Comparison of ENCODE assay signal across 11 mouse cellular contexts in the genomic region with DNA sequence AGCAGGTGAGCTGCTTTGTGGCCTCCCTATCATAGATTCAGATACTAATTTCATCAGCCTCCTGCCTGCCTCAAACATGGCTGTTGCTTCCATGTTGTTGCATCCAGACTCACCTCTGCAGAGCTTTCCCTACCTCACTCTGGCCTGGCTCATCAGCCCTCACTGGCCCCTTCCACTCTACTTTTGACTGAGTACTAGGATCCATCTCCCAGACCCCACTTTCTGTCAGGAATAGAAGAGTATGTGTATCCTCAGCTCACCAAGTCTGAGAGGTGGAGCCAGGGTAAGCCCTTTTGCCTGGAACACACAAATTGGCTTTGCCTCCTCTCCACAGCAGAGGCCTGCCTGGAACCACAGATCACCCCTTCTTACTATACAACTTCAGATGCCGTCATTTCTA. TPM values are rescaled to one million over a fixed set of nuclear protein-coding genes. Genes with fewer than 3 reads are reported as not detected.
A peak's percentile ranks its signal among the peaks of the same experiment; 100 is the strongest.
DNase-seq lines count a peak whose midpoint lies in the region; ATAC-seq and TF ChIP-seq lines count a peak whose summit lies in the region.
"Had no signal": no experiment of that assay in that cellular context is flagged by ENCODE, and none has a peak within 500 bp of the region (broad histone marks: within the 10 kb centered on the region; RNA-seq: fewer than 3 reads in every experiment).

No protein-coding gene starts in this region.

- intact Hi-C loops in heart, postnatal 25 days (cut with DNase I): loop anchor here (5.0 kb wide), 1 partner anchor 71 kb away; the partner anchor contains the start of genes Abcd1 and Bcap31

- no peaks in the 10 kb centered on the region for H3K27me3 ChIP-seq in heart, embryonic 11.5 days (ENCODE audit: control insufficient read depth, insufficient read depth, low read length)
- no peaks in the 10 kb centered on the region for H3K27me3 ChIP-seq in C2C12 (ENCODE audit: control insufficient read depth, insufficient read depth, insufficient read length)
- H3K27me3 ChIP-seq in forebrain, embryonic 11.5 days (ENCODE audit: control insufficient read depth, insufficient read depth, low read length): no peaks in the 10 kb centered on the region
- H3K27me3 ChIP-seq in liver, embryonic 13.5 days: no peaks in the 10 kb centered on the region

- no peak for DNase-seq in heart, postnatal 25 days (ENCODE audit: low spot score)
- peak; percentile 32 for DNase-seq in forebrain, embryonic 11.5 days (ENCODE audit: low spot score)
- DNase-seq in liver, embryonic 13.5 days: no peak
- no peak for DNase-seq in layer of hippocampus, adult 11-12 months (ENCODE audit: low spot score)
- no peak for DNase-seq in c-Kit-positive CD71-positive TER-119-positive erythroid progenitor cells, embryonic 14.5 days (ENCODE audit: low spot score)
- no peak for DNase-seq in layer of hippocampus, adult 2 months (ENCODE audit: low spot score in 2 of 2)
- DNase-seq: adrenal gland, adult 8-10 months had no signal

- H3K4me1 ChIP-seq in heart, embryonic 11.5 days (ENCODE audit: control insufficient read depth, insufficient read depth, low read length): 0 out of 2 replicates have a peak, but pooled peaks cover 2% of the 10 kb centered on the region
- H3K4me1 ChIP-seq in forebrain, embryonic 11.5 days (replicated peaks; ENCODE audit: control insufficient read depth, insufficient read depth, low read length): no peaks in the 10 kb centered on the region
- peaks cover 24% of the 10 kb centered on the region for H3K4me1 ChIP-seq in liver, embryonic 13.5 days (replicated peaks)

- TF ChIP-seq CTCF in C2C12 (IDR thresholded peaks at IDR 0.05; ENCODE audit: control insufficient read depth, insufficient read depth, insufficient read length): no peak
- no peak for TF ChIP-seq CTCF in layer of hippocampus, adult 2 months (conservative IDR thresholded peaks at IDR 0.05)

- peak overlapping the region; percentile 62 for H3ac ChIP-seq in C2C12 (ENCODE audit: control insufficient read depth, insufficient read length, low read depth)

- no peak overlapping the region for H3K4me3 ChIP-seq in heart, embryonic 11.5 days (ENCODE audit: low read depth, low read length)
- no peak overlapping the region for H3K4me3 ChIP-seq in C2C12 (ENCODE audit: insufficient read depth, poor library complexity, severe bottlenecking)
- no peak overlapping the region for H3K4me3 ChIP-seq in forebrain, embryonic 11.5 days (ENCODE audit: low read depth, low read length)
- peak overlapping the region; percentile 72 for H3K4me3 ChIP-seq in liver, embryonic 13.5 days (replicated peaks)
- H3K4me3 ChIP-seq in layer of hippocampus, adult 2 months: no peak overlapping the region; the same call in 1 of the 2 replicates

- peaks cover 47% of the 10 kb centered on the region for H3K79me3 ChIP-seq in C2C12 (ENCODE audit: low read depth)

- peaks cover 2% of the 10 kb centered on the region; the same call in 1 of the 2 replicates for H3K36me3 ChIP-seq in heart, embryonic 11.5 days (ENCODE audit: control insufficient read depth, insufficient read depth, low read length)
- H3K36me3 ChIP-seq in C2C12 (ENCODE audit: control insufficient read depth, insufficient read depth): peaks cover 27% of the 10 kb centered on the region
- no peaks in the 10 kb centered on the region for H3K36me3 ChIP-seq in forebrain, embryonic 11.5 days (ENCODE audit: control insufficient read depth, insufficient read depth, low read length)
- peaks cover 28% of the 10 kb centered on the region for H3K36me3 ChIP-seq in liver, embryonic 13.5 days

- H3K4me2 ChIP-seq in heart, embryonic 11.5 days: peak overlapping the region; percentile 59
- no peak overlapping the region; the same call in 1 of the 2 replicates for H3K4me2 ChIP-seq in forebrain, embryonic 11.5 days (ENCODE audit: low read depth, low read length, severe bottlenecking)
- H3K4me2 ChIP-seq in liver, embryonic 13.5 days: peak overlapping the region; percentile 76

- H3K9ac ChIP-seq in heart, embryonic 11.5 days (ENCODE audit: low read depth, low read length): no peak overlapping the region
- no peak overlapping the region for H3K9ac ChIP-seq in forebrain, embryonic 11.5 days (ENCODE audit: low read length)
- H3K9ac ChIP-seq in liver, embryonic 13.5 days: peak overlapping the region; percentile 84

- H3K9me3 ChIP-seq in heart, embryonic 11.5 days (replicated peaks; ENCODE audit: control insufficient read depth, low read length): no peaks in the 10 kb centered on the region
- H3K9me3 ChIP-seq in forebrain, embryonic 11.5 days (ENCODE audit: control insufficient read depth, low read length): no peaks in the 10 kb centered on the region
- H3K9me3 ChIP-seq in liver, embryonic 13.5 days (replicated peaks): no peaks in the 10 kb centered on the region; the same call in 1 of the 2 replicates

- 90% methylated on average over 1 of the region's 1 CpGs for WGBS in heart, embryonic 11.5 days (ENCODE audit: insufficient replicate concordance)
- WGBS in forebrain, embryonic 11.5 days: 86% methylated on average over 1 of the region's 1 CpGs
- WGBS in liver, embryonic 13.5 days (ENCODE audit: insufficient replicate concordance): 69% methylated on average over 1 of the region's 1 CpGs

- H3K27ac ChIP-seq in heart, embryonic 11.5 days (ENCODE audit: low read depth, low read length): no peak overlapping the region
- H3K27ac ChIP-seq in forebrain, embryonic 11.5 days (ENCODE audit: low read depth, low read length): no peak overlapping the region
- H3K27ac ChIP-seq in liver, embryonic 13.5 days: no peak overlapping the region
- no peak overlapping the region for H3K27ac ChIP-seq in layer of hippocampus, adult 2 months

- no peak for ATAC-seq in heart, embryonic 11.5 days (replicated peaks; ENCODE audit: insufficient number of reproducible peaks, low FRiP score, low TSS enrichment)
- no peak for ATAC-seq in forebrain, embryonic 11.5 days (replicated peaks; ENCODE audit: low FRiP score)
- no peak for ATAC-seq in liver, embryonic 13.5 days (ENCODE audit: low read depth)
- ATAC-seq: CD4-positive, CD25-positive, alpha-beta regulatory T cell, adult 4 months had no signal

- H3K79me2 ChIP-seq in C2C12 (ENCODE audit: control insufficient read depth, insufficient read depth): peaks cover 58% of the 10 kb centered on the region

TF ChIP-seq in C2C12, 6 proteins besides CTCF, POLR2A, EP300 and RAD21:
- TF ChIP-seq MYOD1 (IDR thresholded peaks at IDR 0.05; ENCODE audit: control insufficient read depth, insufficient read length, low read depth): no peak
- TF ChIP-seq MYOG (IDR thresholded peaks at IDR 0.05; ENCODE audit: control insufficient read depth, extremely low read depth, insufficient read length): no peak
- no peak for TF ChIP-seq CEBPB (IDR thresholded peaks at IDR 0.05; ENCODE audit: low read depth)
- no peak for TF ChIP-seq MAX (IDR thresholded peaks at IDR 0.05)
- TF ChIP-seq FOSL1 (IDR thresholded peaks at IDR 0.05; ENCODE audit: insufficient read depth, low read length, poor library complexity, severe bottlenecking): no peak
- TF ChIP-seq USF1 (IDR thresholded peaks at IDR 0.05; ENCODE audit: low read depth): no peak

RNA-seq across cellular contexts. Expression of gene Ssr4, which starts 1.7 kb away (rescaled TPM):
- polyA plus RNA-seq in heart, embryonic 11.5 days (2014; fragmentation: Nextera tagmentation; extraction: Ambion mirVana): 159 and 162 TPM in 2 replicates
- 10 to 100 TPM; 83.8 to 87.4 TPM for total RNA-seq in heart, postnatal 25 days (2021)
- polyA plus RNA-seq in C2C12 (2012; fragmentation: generic; extraction: Trizol): 260 TPM
- 109 and 120 TPM in 2 replicates for polyA plus RNA-seq in forebrain, embryonic 11.5 days (2014; fragmentation: Nextera tagmentation; extraction: Ambion mirVana)
- 144 and 157 TPM in 2 replicates for polyA plus RNA-seq in liver, embryonic 13.5 days (2015; fragmentation: Nextera tagmentation; extraction: Ambion mirVana)
- 10 to 100 TPM; 89.1 to 94.1 TPM for total RNA-seq in layer of hippocampus, adult 2 months (2021)

RNA-seq across cellular contexts. Expression of gene Idh3g, which starts 1.8 kb away (rescaled TPM):
- polyA plus RNA-seq in heart, embryonic 11.5 days (2014; fragmentation: Nextera tagmentation; extraction: Ambion mirVana): 285 and 302 TPM in 2 replicates
- total RNA-seq in heart, postnatal 25 days (2021): 100 to 1,000 TPM; 607 to 615 TPM
- polyA plus RNA-seq in C2C12 (2012; fragmentation: generic; extraction: Trizol): 141 TPM
- 170 and 190 TPM in 2 replicates for polyA plus RNA-seq in forebrain, embryonic 11.5 days (2014; fragmentation: Nextera tagmentation; extraction: Ambion mirVana)
- polyA plus RNA-seq in liver, embryonic 13.5 days (2015; fragmentation: Nextera tagmentation; extraction: Ambion mirVana): 130 and 131 TPM in 2 replicates
- total RNA-seq in layer of hippocampus, adult 2 months (2021): 100 to 1,000 TPM; 207 to 209 TPM

RNA-seq across cellular contexts. Expression of gene Srpk3, which starts 14.3 kb away (rescaled TPM):
- 52.6 and 57.9 TPM in 2 replicates for polyA plus RNA-seq in heart, embryonic 11.5 days (2014; fragmentation: Nextera tagmentation; extraction: Ambion mirVana)
- 10 to 100 TPM; 29.5 to 32.8 TPM for total RNA-seq in heart, postnatal 25 days (2021)
- polyA plus RNA-seq in C2C12 (2012; fragmentation: generic; extraction: Trizol): 0.09 TPM
- polyA plus RNA-seq in forebrain, embryonic 11.5 days (2014; fragmentation: Nextera tagmentation; extraction: Ambion mirVana): 1.1 and 1.8 TPM in 2 replicates
- 0.71 and 0.83 TPM in 2 replicates for polyA plus RNA-seq in liver, embryonic 13.5 days (2015; fragmentation: Nextera tagmentation; extraction: Ambion mirVana)
- 1 to 10 TPM; 3.9 to 4.3 TPM for total RNA-seq in layer of hippocampus, adult 2 months (2021)
- total RNA-seq: common myeloid progenitor, adult 5-6 weeks had no signal

RNA-seq across cellular contexts. Expression of gene Plxnb3, which starts 31.6 kb away (rescaled TPM):
- polyA plus RNA-seq in heart, embryonic 11.5 days (2014; fragmentation: Nextera tagmentation; extraction: Ambion mirVana): 0.16 and 0.27 TPM in 2 replicates
- 1 to 10 TPM; 1.6 to 1.7 TPM for total RNA-seq in heart, postnatal 25 days (2021)
- 0.02 TPM for polyA plus RNA-seq in C2C12 (2012; fragmentation: generic; extraction: Trizol)
- polyA plus RNA-seq in forebrain, embryonic 11.5 days (2014; fragmentation: Nextera tagmentation; extraction: Ambion mirVana): 0.07 and 0.11 TPM in 2 replicates
- polyA plus RNA-seq in liver, embryonic 13.5 days (2015; fragmentation: Nextera tagmentation; extraction: Ambion mirVana): 0.12 and 0.16 TPM in 2 replicates
- total RNA-seq in layer of hippocampus, adult 2 months (2021): 10 to 100 TPM; 11.2 to 12.1 TPM
- total RNA-seq: common myeloid progenitor, adult 5-6 weeks had no signal
- polyA plus RNA-seq: CD4-positive, CD25-positive, alpha-beta regulatory T cell, adult 4 months had no signal

RNA-seq across cellular contexts. Expression of gene Pdzd4, which starts 36.3 kb away (rescaled TPM):
- 0.33 and 0.46 TPM in 2 replicates for polyA plus RNA-seq in heart, embryonic 11.5 days (2014; fragmentation: Nextera tagmentation; extraction: Ambion mirVana)
- total RNA-seq in heart, postnatal 25 days (2021): 1 to 10 TPM; 1.7 to 1.8 TPM
- polyA plus RNA-seq in C2C12 (2012; fragmentation: generic; extraction: Trizol): 0.18 TPM
- 1.3 and 1.9 TPM in 2 replicates for polyA plus RNA-seq in forebrain, embryonic 11.5 days (2014; fragmentation: Nextera tagmentation; extraction: Ambion mirVana)
- 0.06 and 0.07 TPM in 2 replicates for polyA plus RNA-seq in liver, embryonic 13.5 days (2015; fragmentation: Nextera tagmentation; extraction: Ambion mirVana)
- 100 to 1,000 TPM in 1 of 2 experiments, 10 to 100 TPM in 1; 93.3 to 107 TPM for total RNA-seq in layer of hippocampus, adult 2 months (2021)

Comparison
In these comparisons a context has a peak if more than half of its experiments do, and no peak if none do; other contexts are left out.
1. RNA of gene Srpk3, which starts 14.3 kb away (polyA plus RNA-seq): 52.6 to 57.9 TPM in heart, embryonic 11.5 days; 1.1 to 1.8 TPM in forebrain, embryonic 11.5 days, 0.71 to 0.83 TPM in liver, embryonic 13.5 days and 0.09 TPM in C2C12 (single experiment); every median in the first group is over 10 times any median in the second.